Mouse (Mus musculus) adrenal gland, adult 18-20 months (tissue): Measurements from ENCODE around the gene Nol4l. TPM values are rescaled to one million over a fixed set of nuclear protein-coding genes. Genes with fewer than 3 reads are reported as not detected.

Experiments
- DNase-seq, 2 experiments: peaks; one replicate each; pipeline ENCODE4 v3.0.0; 2021 to 2022; ENCODE audit warnings: low spot score in 2 of 2
- total RNA-seq, 2 experiments: library from RNA; stranded (reverse); gene quantifications; 1 replicate in 1 of 2; 2 replicates in 1 of 2; pipeline ENCODE4 v1.2.3; 2021

The Nol4l gene
- total RNA-seq, 2 experiments from 2014 or later = 9.4 to 13.2 TPM

GRCm38 (mm10) chr2:153543911-153544730 lies 14.3 kb upstream of the Nol4l start:
- no peak for DNase-seq

GRCm38 (mm10) chr2:153542936-153543668 lies 13.3 kb upstream of the Nol4l start:
- DNase-seq = no peak

- DNase-seq = no peak
Measured at GRCm38 (mm10) chr2:153538898-153539297, 9.1 kb upstream of the Nol4l start.

- no peak for DNase-seq
Measured at GRCm38 (mm10) chr2:153533981-153534380, 4.2 kb upstream of the Nol4l start.

GRCm38 (mm10) chr2:153530948-153531347 lies 1.2 kb upstream of the Nol4l start:
- no peak for DNase-seq

- DNase-seq = peak; percentile 57 to 64
Measured at GRCm38 (mm10) chr2:153529365-153529781, 398 bp downstream of the Nol4l start.

GRCm38 (mm10) chr2:153528571-153529364 lies 1.0 kb downstream of the Nol4l start:
- peak; percentile 44 to 51 for DNase-seq

GRCm38 (mm10) chr2:153527580-153528531 lies 1.9 kb downstream of the Nol4l start:
- DNase-seq = peak; percentile 69 to 70

GRCm38 (mm10) chr2:153526850-153527530 lies 2.8 kb downstream of the Nol4l start:
- no peak for DNase-seq

- no peak for DNase-seq
Measured at GRCm38 (mm10) chr2:153525906-153526311, 3.9 kb downstream of the Nol4l start.

GRCm38 (mm10) chr2:153524727-153525126 lies 5.0 kb downstream of the Nol4l start:
- no peak for DNase-seq

- DNase-seq = no peak
Measured at GRCm38 (mm10) chr2:153523656-153524055, 6.1 kb downstream of the Nol4l start.

- DNase-seq = no peak
Measured at GRCm38 (mm10) chr2:153523143-153523542, 6.6 kb downstream of the Nol4l start.

- no peak for DNase-seq
Measured at GRCm38 (mm10) chr2:153522270-153522669, 7.5 kb downstream of the Nol4l start.

GRCm38 (mm10) chr2:153520057-153520456 lies 9.7 kb downstream of the Nol4l start:
- DNase-seq = no peak

- DNase-seq = no peak
Measured at GRCm38 (mm10) chr2:153516961-153517360, 12.8 kb downstream of the Nol4l start.

GRCm38 (mm10) chr2:153515582-153515981 lies 14.2 kb downstream of the Nol4l start:
- DNase-seq = no peak

GRCm38 (mm10) chr2:153514497-153515380 lies 15.0 kb downstream of the Nol4l start:
- no peak for DNase-seq

- no peak for DNase-seq
Measured at GRCm38 (mm10) chr2:153513983-153514382, 15.8 kb downstream of the Nol4l start.
